Mouse (Mus musculus): ENCODE measurements around the gene Srf.

- no peak for TF ChIP-seq CTCF (IDR thresholded peaks at IDR 0.05; ENCODE audit: low read depth, low read length)
- TF ChIP-seq POLR2A (IDR thresholded peaks at IDR 0.05; ENCODE audit: extremely low read depth, insufficient read depth, low read length), result no peak
Measured at GRCm38 (mm10) chr17:46594606-46595005, 38.6 kb upstream of the Srf start.
